Mouse (Mus musculus) spleen, adult 2 months (tissue): ENCODE measurements around the gene Aste1.

Source experiments
- CTCF ChIP-seq: fragments of 200-500 bp; IDR thresholded peaks from 2 replicates; pipeline ENCODE4 v1.5.1; 2011; ENCODE audit warnings: mild to moderate bottlenecking, inconsistent platforms; ENCODE audit not compliant: insufficient read depth, insufficient read length, insufficient replicate concordance; ENCODE audit errors: extremely low read depth
- POLR2A ChIP-seq: fragments of 200-500 bp; IDR thresholded peaks from 2 replicates; pipeline ENCODE4 v1.6.1; 2011; ENCODE audit warnings: low read depth, low read length, inconsistent platforms

GRCm38 (mm10) chr9:105376411-105376810, 18.8 kb upstream of the Aste1 start:
- TF ChIP-seq POLR2A (no peak), CTCF (no peak)
